Mouse (Mus musculus): ENCODE data around the gene Gpr165. TPM values are rescaled to one million over a fixed set of nuclear protein-coding genes. Genes with fewer than 3 reads are reported as not detected.

The Gpr165 gene
- polyA plus RNA-seq (2012; rRNA removed): 0.30 and 0.42 TPM in 2 replicates
- polyA plus RNA-seq (2014; fragmentation: Nextera tagmentation; extraction: Ambion mirVana): 0.18 and 0.51 TPM in 2 replicates

DNA sequence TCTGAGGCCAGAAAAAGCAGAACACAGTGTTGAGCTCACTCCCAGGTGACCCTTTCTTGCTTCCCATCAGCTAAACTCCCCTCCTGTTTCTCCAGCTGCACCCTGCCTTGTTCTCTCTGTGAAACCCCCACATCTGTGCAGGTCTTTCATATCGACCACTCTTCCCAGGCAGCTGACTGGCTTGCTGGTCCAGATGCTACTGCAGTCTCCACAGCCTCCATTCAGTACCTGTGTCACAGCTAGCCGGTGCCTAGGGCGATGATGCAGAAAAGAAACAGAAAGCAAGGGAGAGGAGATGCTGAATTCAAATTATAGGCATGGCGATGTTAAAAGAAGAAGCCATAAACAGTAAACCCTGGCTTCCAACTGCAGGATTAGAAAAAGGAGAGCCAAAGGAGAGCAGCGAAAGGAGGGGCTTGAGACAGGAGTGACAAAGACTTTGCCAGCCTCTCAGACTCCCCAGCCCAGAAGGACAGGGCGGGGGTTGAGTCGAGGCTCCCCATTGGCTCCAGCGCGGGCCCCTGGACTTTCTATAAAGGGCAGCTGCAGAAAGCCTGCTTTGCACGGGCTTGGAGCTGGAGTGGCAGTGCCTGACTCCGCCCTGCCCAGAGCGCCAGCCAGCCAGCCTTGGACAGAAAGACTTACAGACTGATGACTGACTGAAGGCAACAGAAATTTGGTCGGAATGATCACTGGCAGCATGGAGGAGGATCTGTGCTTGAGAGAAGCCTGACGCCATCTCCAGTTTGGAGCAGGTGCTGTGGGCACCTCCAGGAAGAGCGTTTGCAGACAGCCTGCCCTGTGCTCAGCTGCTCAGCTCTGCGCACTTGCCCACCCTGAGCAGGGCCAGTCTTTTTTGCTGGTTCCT is at the start of gene Gpr165:
Gene Gpr165 (plus strand): TSS at position 535 of the 868 bp plus-strand sequence.
- Histone ChIP-seq H3K27ac (replicated peaks; ENCODE audit: low read depth, low read length) (no peak within 1 kb of the TSS), H3K4me3 (replicated peaks; ENCODE audit: low read length) (peak within 1 kb of the TSS; percentile 25), H3K27me3 (ENCODE audit: control insufficient read depth, insufficient read depth, low read length) (no peaks in the 10 kb centered on the region), H3K9me3 (ENCODE audit: control insufficient read depth, low read length) (no peaks in the 10 kb centered on the region), H3K4me1 (ENCODE audit: control insufficient read depth, insufficient read depth, low read length) (no peaks in the 10 kb centered on the region), H3K9ac (ENCODE audit: low read depth, low read length, severe bottlenecking) (no peak within 1 kb of the TSS), H3K4me2 (replicated peaks; ENCODE audit: low read depth, low read length, severe bottlenecking) (peak within 1 kb of the TSS; percentile 46), H3K36me3 (ENCODE audit: control insufficient read depth, insufficient read depth, low read length) (no peaks in the 10 kb centered on the region)
- ATAC-seq (ENCODE audit: low FRiP score, low read depth) (peak; percentile 87), DNase-seq (ENCODE audit: low spot score) (peak; percentile 8)
- 28% methylated on average over 14 of the region's 16 CpGs for WGBS
- no peak for TF ChIP-seq POLR2A (IDR thresholded peaks at IDR 0.05; ENCODE audit: borderline replicate concordance, extremely low read depth, insufficient read depth, insufficient read length)

DNA sequence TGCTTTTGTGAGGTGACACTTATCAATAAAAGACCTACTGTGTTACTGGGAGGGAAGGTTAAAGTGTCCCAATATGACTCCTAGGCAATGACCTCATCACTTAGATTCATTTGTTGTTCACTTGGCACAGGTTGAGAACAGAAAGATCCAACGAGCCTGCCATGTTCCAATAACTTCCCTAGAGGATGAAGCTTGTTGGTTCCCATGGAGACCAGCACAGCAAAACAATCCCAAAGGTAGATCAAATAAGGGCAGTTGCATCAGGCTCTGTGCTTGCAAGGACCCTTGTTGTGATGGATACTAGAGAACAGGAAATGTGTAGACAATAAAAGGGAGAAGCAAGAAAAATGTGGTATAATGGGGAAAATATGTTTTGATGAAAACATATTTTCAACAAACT is 38.4 kb upstream of the Gpr165 start:
- Histone ChIP-seq H3K4me1 (ENCODE audit: control insufficient read depth, insufficient read depth, low read length) (no peaks in the 10 kb centered on the region), H3K4me3 (replicated peaks; ENCODE audit: low read length) (no peak overlapping the region), H3K27me3 (ENCODE audit: control insufficient read depth, insufficient read depth, low read length) (no peaks in the 10 kb centered on the region), H3K36me3 (ENCODE audit: control insufficient read depth, insufficient read depth, low read length) (no peaks in the 10 kb centered on the region), H3K27ac (replicated peaks; ENCODE audit: low read depth, low read length) (no peak overlapping the region), H3K9me3 (ENCODE audit: control insufficient read depth, low read length) (no peaks in the 10 kb centered on the region), H3K4me2 (replicated peaks; ENCODE audit: low read depth, low read length, severe bottlenecking) (no peak overlapping the region), H3K9ac (ENCODE audit: low read depth, low read length, severe bottlenecking) (no peak overlapping the region)
- DNase-seq (ENCODE audit: low spot score) (no peak), ATAC-seq (ENCODE audit: low FRiP score, low read depth) (no peak)
- WGBS: 33% methylated on average over 1 of the region's 1 CpGs
- TF ChIP-seq POLR2A (IDR thresholded peaks at IDR 0.05; ENCODE audit: borderline replicate concordance, extremely low read depth, insufficient read depth, insufficient read length): no peak

Measured in limb, embryonic 14.5 days (tissue).